Mouse (Mus musculus) 3T3-L1 (cell line): Measurements from ENCODE around the gene Olfr1451.
"Not testable (repeated sequence)": the region's sequence is repeated elsewhere in the genome, so short reads cannot be mapped to it uniquely, and the experiment has no call there.

Experiments used
- DNase-seq: peaks from one replicate; pipeline ENCODE4 v3.0.0-alpha.2; 2015; ENCODE audit warnings: low read depth, low spot score

Gene Olfr1451

GRCm38 (mm10) chr19:12994714-12995113, at the start of gene Olfr1451:
TSS of gene Olfr1451 (plus strand) at chr19:12995014.
- DNase-seq: no peak

GRCm38 (mm10) chr19:12949958-12950357, 44.9 kb upstream of the Olfr1451 start, which contains the start of gene Olfr1450:
TSS of gene Olfr1450 (plus strand) at chr19:12950258.
- DNase-seq: no peak

DNA sequence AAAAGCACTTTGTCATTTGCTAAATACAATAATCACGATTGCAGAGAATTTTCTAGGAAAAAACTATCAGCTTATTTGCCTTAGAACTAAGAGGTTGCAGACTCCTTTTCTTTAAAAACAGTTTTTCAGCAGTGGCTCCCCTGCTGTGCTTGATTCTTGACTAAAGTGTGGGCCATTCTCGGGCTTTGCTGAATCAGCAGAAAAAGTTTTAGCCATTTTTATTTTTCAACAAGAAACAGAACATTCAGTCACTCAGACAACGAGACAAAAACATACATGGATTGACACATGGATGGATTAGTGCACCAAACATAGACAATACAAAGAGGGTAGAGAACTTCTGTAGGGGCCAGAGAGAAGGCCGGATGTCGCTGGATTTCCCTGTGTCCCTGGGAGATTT, 24.7 kb upstream of the Olfr1451 start:
- DNase-seq: not testable (repeated sequence)

- not testable (repeated sequence) for DNase-seq
Observed at GRCm38 (mm10) chr19:12992316-12992715, 2.5 kb upstream of the Olfr1451 start.

DNA sequence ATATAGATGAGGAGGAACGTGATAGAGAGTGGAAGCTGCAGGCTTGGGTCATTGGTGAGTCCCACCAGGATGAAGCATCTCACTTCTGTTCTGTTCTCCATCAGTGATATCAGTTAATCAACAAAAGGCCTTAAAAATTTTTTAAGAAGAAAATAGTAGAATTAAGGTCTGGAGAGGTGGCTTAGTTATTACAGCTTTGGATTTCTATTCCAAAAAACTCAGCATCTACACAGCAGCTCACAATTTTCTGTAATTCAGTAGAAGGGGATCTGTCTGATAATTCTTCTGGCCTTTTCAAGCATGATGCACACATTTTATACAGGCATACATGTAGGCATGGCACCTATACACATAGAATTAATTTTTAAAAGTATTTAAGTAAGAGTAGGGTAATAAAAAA, 33.4 kb downstream of the Olfr1451 start, which contains the start of gene Olfr1453:
Gene Olfr1453, minus strand, starts transcription at position 101 of the 400 bp plus-strand sequence.
- no peak for DNase-seq
